Mouse (Mus musculus) liver, postnatal 0 days (tissue): ENCODE results near the gene Fam3a. TPM values are rescaled to one million over a fixed set of nuclear protein-coding genes. Genes with fewer than 3 reads are reported as not detected.
A peak's percentile ranks its signal among the peaks of the same experiment; 100 is the strongest.

Experiments
- ATAC-seq: fragments of 200-750 bp; cut with Nextera tagmentation; 2 replicates; pipeline ENCODE4 v1.8.0; 2017; ENCODE audit warnings: mild to moderate bottlenecking, moderate library complexity
- DNase-seq: peaks from one replicate; pipeline ENCODE4 v3.0.0-alpha.2; 2016
- H3K27ac ChIP-seq: fragments of 300-500 bp; sonication (generic); 2 replicates; pipeline ENCODE4 v1.5.1; 2014; ENCODE audit warnings: antibody characterized with exemption, moderate library complexity, mild to moderate bottlenecking, low read depth
- H3K27me3 ChIP-seq: fragments of 300-500 bp; sonication (generic); 2 replicates; pipeline ENCODE4 v1.6.1; 2014; ENCODE audit warnings: low read length, control low read depth, mixed read lengths; ENCODE audit not compliant: insufficient read depth
- H3K36me3 ChIP-seq: fragments of 300-500 bp; sonication (generic); replicated peaks from 2 replicates; pipeline ENCODE4 v1.6.1; 2014; ENCODE audit warnings: mild to moderate bottlenecking, control low read depth, low read length, moderate library complexity, mixed read lengths; ENCODE audit not compliant: insufficient read depth
- H3K4me1 ChIP-seq: fragments of 300-500 bp; sonication (generic); 2 replicates; pipeline ENCODE4 v1.6.1; 2014; ENCODE audit warnings: antibody characterized with exemption, mild to moderate bottlenecking, control low read depth; ENCODE audit not compliant: insufficient read depth
- H3K4me2 ChIP-seq: fragments of 300-500 bp; sonication (generic); 2 replicates; pipeline ENCODE4 v1.6.1; 2014; ENCODE audit warnings: low read depth, mild to moderate bottlenecking, low read length, moderate library complexity, mixed read lengths
- H3K4me3 ChIP-seq: fragments of 300-500 bp; sonication (generic); 2 replicates; pipeline ENCODE4 v1.5.1; 2014; ENCODE audit warnings: low read depth, low read length
- H3K9ac ChIP-seq: fragments of 300-500 bp; sonication (generic); replicated peaks from 2 replicates; pipeline ENCODE4 v1.6.1; 2014; ENCODE audit warnings: mild to moderate bottlenecking, moderate library complexity
- H3K9me3 ChIP-seq: fragments of 300-500 bp; sonication (generic); 2 replicates; pipeline ENCODE4 v1.6.1; 2016; ENCODE audit warnings: mild to moderate bottlenecking, control low read depth, low read length, mixed read lengths
- CTCF ChIP-seq: sonication (generic); IDR thresholded peaks from 2 replicates; pipeline ENCODE4 v1.5.1; 2016; ENCODE audit warnings: antibody characterized with exemption, low read depth
- EP300 ChIP-seq: IDR thresholded peaks from 2 replicates; pipeline ENCODE4 v1.6.1; 2016; ENCODE audit warnings: antibody characterized with exemption, low read depth, mild to moderate bottlenecking
- WGBS: fragments of 180-500 bp; shearing (Covaris S2); extraction: QIAGEN DNeasy Blood & Tissue Kit; methylation state at CpG from one replicate; pipeline ENCODE4 v1.1.7; 2014; ENCODE audit not compliant: insufficient replicate concordance; 5-methylcytosine and 5-hydroxymethylcytosine counted together
- polyA plus RNA-seq: library from polyadenylated mRNA; unstranded; fragments of >200 nt; fragmentation: Nextera tagmentation; extraction: Ambion mirVana; gene quantifications from 2 replicates; pipeline ENCODE4 v1.2.1, GENCODE M21; 2015

The Fam3a gene
- polyA plus RNA-seq, 1 experiment from 2014 or later = 11.1 TPM

- ATAC-seq (peak; percentile 85), DNase-seq (peak; percentile 81)
- H3K36me3 ChIP-seq = no peaks in the 10 kb centered on the region
- no peaks in the 10 kb centered on the region for H3K27me3 ChIP-seq
- peak within 1 kb of the TSS; percentile 57 for H3K9ac ChIP-seq
- peak within 1 kb of the TSS; percentile 55 for H3K4me3 ChIP-seq
- 19% methylated on average over 9 of the region's 22 CpGs for WGBS
- TF ChIP-seq EP300 (no peak), CTCF (no peak)
- H3K27ac ChIP-seq = peak within 1 kb of the TSS; percentile 66; the same call in 1 of the 2 replicates
- H3K4me2 ChIP-seq = peak within 1 kb of the TSS; percentile 77
- H3K9me3 ChIP-seq = no peaks in the 10 kb centered on the region
- peaks cover 2% of the 10 kb centered on the region; the same call in 1 of the 2 replicates for H3K4me1 ChIP-seq
Observed at GRCm38 (mm10) chrX:74353467-74353770, 39.7 kb downstream of the Fam3a start, which contains the start of gene Lage3. TSS of gene Lage3 (minus strand) at chrX:74353618.

DNA sequence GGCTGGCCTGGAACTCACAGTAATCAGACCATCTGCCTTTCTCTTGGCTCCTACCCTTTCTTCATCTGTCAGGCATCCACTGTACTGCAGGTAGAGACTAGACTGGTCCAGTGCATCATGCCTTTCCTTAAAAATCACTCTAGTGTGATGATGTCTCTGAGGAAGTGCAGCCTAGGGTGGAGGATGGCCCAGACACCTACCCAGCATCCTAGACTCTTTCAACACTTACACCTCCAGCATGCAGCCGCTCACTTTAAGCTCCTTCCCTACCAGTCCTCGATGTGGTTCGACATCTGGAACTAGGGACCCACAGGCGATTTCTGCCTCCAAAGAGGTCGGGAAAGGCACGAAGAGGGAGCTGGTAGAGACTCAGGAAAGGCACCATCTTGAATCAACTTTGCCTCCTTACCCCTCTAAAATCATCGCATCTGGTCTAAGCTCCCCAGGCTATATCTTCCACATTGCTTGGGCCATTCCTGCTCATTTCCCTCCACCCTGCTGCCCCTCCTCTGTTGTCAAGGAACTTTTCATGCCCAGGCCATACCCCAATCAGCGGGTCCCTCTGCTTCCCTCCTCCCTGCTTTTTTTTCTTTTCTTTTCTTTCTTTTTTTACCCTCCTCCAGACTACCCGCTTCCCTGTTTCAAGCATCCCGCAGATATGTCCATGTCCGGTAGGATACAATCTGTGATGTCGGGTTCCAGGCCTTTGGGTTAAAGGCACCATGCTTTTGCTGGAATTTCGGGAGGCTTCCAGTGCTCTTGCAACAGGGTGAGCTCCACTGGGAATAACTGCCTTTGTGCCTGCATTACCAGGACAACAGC is 40.2 kb downstream of the Fam3a start:
- DNase-seq = no peak
- H3K27me3 ChIP-seq = no peaks in the 10 kb centered on the region
- 23% methylated on average over 13 of the region's 13 CpGs for WGBS
- H3K4me1 ChIP-seq = peaks cover 2% of the 10 kb centered on the region; the same call in 1 of the 2 replicates
- ATAC-seq = peak; percentile 10; the same call in 1 of the 2 replicates
- TF ChIP-seq EP300 (no peak), CTCF (no peak)
- H3K4me3 ChIP-seq = peak overlapping the region; percentile 55
- no peaks in the 10 kb centered on the region for H3K9me3 ChIP-seq
- peak overlapping the region; percentile 66; the same call in 1 of the 2 replicates for H3K27ac ChIP-seq
- H3K9ac ChIP-seq = peak overlapping the region; percentile 57
- H3K4me2 ChIP-seq = peak overlapping the region; percentile 77
- H3K36me3 ChIP-seq = no peaks in the 10 kb centered on the region

Other genes with a start within 250 kb of the Fam3a start
- not detected in 2 replicates for gene Tex28, start 225.4 kb downstream of the Fam3a start, polyA plus RNA-seq
- not detected in 2 replicates for gene Tktl1, start 216.0 kb downstream of the Fam3a start, polyA plus RNA-seq
- gene Flna, start 143.5 kb downstream of the Fam3a start, polyA plus RNA-seq = 30.2 and 34.1 TPM in 2 replicates
- gene Emd, start 138.6 kb downstream of the Fam3a start, polyA plus RNA-seq = 6.8 and 7.4 TPM in 2 replicates
- 438 and 471 TPM in 2 replicates for gene Rpl10, start 122.5 kb downstream of the Fam3a start, polyA plus RNA-seq
- 30.4 and 31.2 TPM in 2 replicates for gene Taz, start 111.4 kb downstream of the Fam3a start, polyA plus RNA-seq
- 10.0 and 10.8 TPM in 2 replicates for gene Dnase1l1, start 110.9 kb downstream of the Fam3a start, polyA plus RNA-seq
- 58.4 and 62.6 TPM in 2 replicates for gene Atp6ap1, start 96.2 kb downstream of the Fam3a start, polyA plus RNA-seq
- 27.6 and 35.8 TPM in 2 replicates for gene Gdi1, start 88.3 kb downstream of the Fam3a start, polyA plus RNA-seq
- gene Fam50a, start 80.2 kb downstream of the Fam3a start, polyA plus RNA-seq = 20.1 and 21.9 TPM in 2 replicates
- gene Plxna3, start 64.2 kb downstream of the Fam3a start, polyA plus RNA-seq = 0.25 and 0.37 TPM in 2 replicates
- 46.6 and 48.3 TPM in 2 replicates for gene Lage3, start 39.7 kb downstream of the Fam3a start, polyA plus RNA-seq
- 38.3 TPM in 2 replicates for gene Ubl4a, start 20.1 kb downstream of the Fam3a start, polyA plus RNA-seq
- 7.7 and 7.8 TPM in 2 replicates for gene Slc10a3, start 19.9 kb downstream of the Fam3a start, polyA plus RNA-seq
- 11.7 and 12.9 TPM in 2 replicates for gene Ikbkg, start within 50 bp of the Fam3a start, polyA plus RNA-seq
- 21.9 and 24.3 TPM in 2 replicates for gene G6pdx, start 35.9 kb upstream of the Fam3a start, polyA plus RNA-seq
- not detected in 2 replicates for gene Gm6880, start 88.1 kb upstream of the Fam3a start, polyA plus RNA-seq
- not detected in 2 replicates for gene Olfr1326-ps1, start 181.6 kb upstream of the Fam3a start, polyA plus RNA-seq
- gene Olfr1325, start 199.4 kb upstream of the Fam3a start, polyA plus RNA-seq = not detected in 2 replicates